Mouse (Mus musculus): Measurements from ENCODE around the gene Mup12. TPM values are rescaled to one million over a fixed set of nuclear protein-coding genes. Genes with fewer than 3 reads are reported as not detected.
"Not testable (repeated sequence)": the region's sequence is repeated elsewhere in the genome, so short reads cannot be mapped to it uniquely, and the experiment has no call there.

The Mup12 gene
- total RNA-seq (2021) = not detected
- long read RNA-seq, experiment 1 = 0 reads
- long read RNA-seq, experiment 2 = 0 reads

DNA sequence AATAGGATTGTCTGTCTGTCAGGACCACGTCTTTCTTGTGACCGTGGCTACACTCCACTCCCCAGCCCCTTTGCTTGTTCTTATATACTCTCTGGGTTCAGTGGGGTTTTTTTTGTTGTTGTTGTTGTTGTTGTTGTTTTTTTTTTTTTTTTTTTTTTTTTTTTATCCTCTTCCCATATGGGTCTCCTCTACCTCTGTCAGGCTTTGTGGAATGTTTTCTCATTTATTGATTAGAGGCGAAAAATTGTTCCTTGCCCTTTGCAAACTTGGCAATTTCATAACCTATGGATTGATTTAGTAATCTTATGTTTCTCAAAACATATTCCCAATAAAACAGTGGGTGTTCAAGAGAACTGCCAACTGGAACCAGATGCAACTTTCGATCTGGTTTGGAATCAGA, at the start of gene Mup12:
Mup12 (minus strand) TSS at position 101 of the 400 bp plus-strand sequence.
- intact Hi-C loops (cut with DNase I; ENCODE audit: low total_unique reads); DNase-seq: not testable (repeated sequence)

Other genes starting within 250 kb of the Mup12 start
- not detected for gene Mup1, start 239.4 kb downstream of the Mup12 start, total RNA-seq (2021)
- gene Mup10, start 159.1 kb downstream of the Mup12 start, total RNA-seq (2021) = not detected
- gene Mup11, start 78.9 kb downstream of the Mup12 start, total RNA-seq (2021) = not detected
- not detected for gene Mup22, start 80.1 kb upstream of the Mup12 start, total RNA-seq (2021)

Measured in gastrocnemius, postnatal 14 days (tissue).